Mouse (Mus musculus) forebrain, embryonic 15.5 days (tissue): ENCODE results near the gene Insl5. TPM values are rescaled to one million over a fixed set of nuclear protein-coding genes. Genes with fewer than 3 reads are reported as not detected.

Experiments used
- ATAC-seq: fragments of 200-750 bp; cut with Nextera tagmentation; replicated peaks from 2 replicates; pipeline ENCODE4 v1.8.0; 2017; ENCODE audit warnings: mild to moderate bottlenecking, moderate TSS enrichment, moderate library complexity
- H3K27ac ChIP-seq: fragments of 300-500 bp; sonication (generic); replicated peaks from 2 replicates; pipeline ENCODE4 v1.5.1; 2015; ENCODE audit warnings: mild to moderate bottlenecking, inconsistent platforms
- H3K27me3 ChIP-seq: fragments of 300-500 bp; sonication (generic); 2 replicates; pipeline ENCODE4 v1.6.1; 2015; ENCODE audit warnings: inconsistent platforms
- H3K36me3 ChIP-seq: fragments of 300-500 bp; sonication (generic); 2 replicates; pipeline ENCODE4 v1.6.1; 2015; ENCODE audit warnings: mild to moderate bottlenecking, inconsistent platforms
- H3K4me1 ChIP-seq: fragments of 300-500 bp; sonication (generic); 2 replicates; pipeline ENCODE4 v1.6.1; 2015; ENCODE audit warnings: inconsistent platforms
- H3K4me2 ChIP-seq: fragments of 300-500 bp; sonication (generic); replicated peaks from 2 replicates; pipeline ENCODE4 v1.6.1; 2015; ENCODE audit warnings: mild to moderate bottlenecking, inconsistent platforms
- H3K4me3 ChIP-seq: fragments of 300-500 bp; sonication (generic); 2 replicates; pipeline ENCODE4 v1.5.1; 2015; ENCODE audit warnings: mild to moderate bottlenecking, inconsistent platforms
- H3K9ac ChIP-seq: fragments of 300-500 bp; sonication (generic); replicated peaks from 2 replicates; pipeline ENCODE4 v1.6.1; 2015; ENCODE audit warnings: mild to moderate bottlenecking, inconsistent platforms
- H3K9me3 ChIP-seq: fragments of 300-500 bp; sonication (generic); 2 replicates; pipeline ENCODE4 v1.6.1; 2016; ENCODE audit warnings: inconsistent platforms
- WGBS: fragments of 180-500 bp; shearing (Covaris S2); methylation state at CpG from one replicate; pipeline ENCODE4 v1.1.7; 2015; ENCODE audit warnings: mixed read lengths; 5-methylcytosine and 5-hydroxymethylcytosine counted together
- polyA plus RNA-seq: library from polyadenylated mRNA; unstranded; fragments of >200 nt; fragmentation: Nextera tagmentation; extraction: Ambion mirVana; gene quantifications from 2 replicates; pipeline ENCODE4 v1.2.1, GENCODE M21; 2015

Insl5 gene
- polyA plus RNA-seq, 1 experiment from 2014 or later = not detected

GRCm38 (mm10) chr4:102987756-102988155, 38.9 kb downstream of the Insl5 start:
- H3K4me1 ChIP-seq = no peaks in the 10 kb centered on the region
- no peak overlapping the region for H3K4me2 ChIP-seq
- 57% methylated on average over 2 of the region's 2 CpGs for WGBS
- H3K9me3 ChIP-seq = no peaks in the 10 kb centered on the region
- no peaks in the 10 kb centered on the region for H3K27me3 ChIP-seq
- ATAC-seq = no peak
- no peaks in the 10 kb centered on the region for H3K36me3 ChIP-seq
- no peak overlapping the region for H3K27ac ChIP-seq
- H3K9ac ChIP-seq = no peak overlapping the region
- H3K4me3 ChIP-seq = no peak overlapping the region

DNA sequence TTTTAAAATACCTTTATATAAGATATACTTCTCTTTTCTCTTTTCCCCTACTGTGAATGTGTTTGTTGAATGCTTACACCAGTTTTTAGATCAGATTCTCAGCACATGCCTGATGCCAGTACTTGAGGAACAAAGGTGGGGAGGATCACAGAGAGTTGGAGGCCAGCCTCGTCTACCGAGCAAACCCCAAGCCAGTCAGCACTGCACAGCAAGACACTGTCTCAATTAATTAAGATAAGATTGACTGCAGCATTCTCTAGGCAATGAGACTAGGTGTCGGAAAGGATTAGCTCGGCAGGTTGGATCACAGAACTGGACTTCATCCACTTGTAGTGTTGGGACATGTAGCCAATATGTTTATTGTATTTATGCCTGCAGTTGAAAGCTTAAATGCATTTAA, 39.3 kb downstream of the Insl5 start:
- Histone ChIP-seq H3K27ac (no peak overlapping the region), H3K4me1 (no peaks in the 10 kb centered on the region), H3K9me3 (no peaks in the 10 kb centered on the region), H3K36me3 (no peaks in the 10 kb centered on the region), H3K4me2 (no peak overlapping the region), H3K9ac (no peak overlapping the region), H3K4me3 (no peak overlapping the region), H3K27me3 (no peaks in the 10 kb centered on the region)
- no peak for ATAC-seq
- WGBS = 17% methylated on average over 4 of the region's 4 CpGs

- ATAC-seq = peak; percentile 83
- H3K27me3 ChIP-seq = no peaks in the 10 kb centered on the region
- 0% methylated on average over 2 of the region's 2 CpGs for WGBS
Observed at GRCm38 (mm10) chr4:102986917-102987316, 39.7 kb downstream of the Insl5 start.

DNA sequence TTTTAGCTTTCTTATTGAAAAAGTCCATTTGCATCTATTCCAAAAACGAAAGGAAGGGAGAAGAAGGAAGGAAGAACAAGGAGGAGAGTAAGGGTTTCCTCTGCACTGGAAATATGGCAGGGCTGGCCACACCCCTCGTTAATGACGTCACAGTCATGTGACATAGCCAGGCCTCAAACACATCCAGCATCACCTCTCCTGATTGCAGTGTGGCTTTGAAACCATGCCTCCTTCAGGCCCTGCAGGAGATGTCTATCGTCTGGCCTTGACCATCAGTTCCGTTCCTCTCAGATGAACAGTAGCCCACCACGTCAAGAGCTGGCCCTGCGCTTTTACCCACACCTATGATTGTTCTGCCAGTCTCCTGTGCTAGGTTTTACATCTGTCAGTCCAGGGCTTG, 40.5 kb downstream of the Insl5 start:
- Histone ChIP-seq H3K9me3 (no peaks in the 10 kb centered on the region), H3K4me2 (no peak overlapping the region), H3K4me1 (no peaks in the 10 kb centered on the region), H3K36me3 (no peaks in the 10 kb centered on the region), H3K9ac (no peak overlapping the region), H3K4me3 (no peak overlapping the region), H3K27me3 (no peaks in the 10 kb centered on the region), H3K27ac (no peak overlapping the region)
- 73% methylated on average over 7 of the region's 7 CpGs for WGBS
- ATAC-seq = no peak

More at GRCm38 (mm10) chr4:102986917-102987316, 39.7 kb downstream of the Insl5 start:
- H3K9me3 ChIP-seq = no peaks in the 10 kb centered on the region
- H3K36me3 ChIP-seq = no peaks in the 10 kb centered on the region
- H3K9ac ChIP-seq = no peak overlapping the region
- H3K27ac ChIP-seq = no peak overlapping the region
- H3K4me1 ChIP-seq = no peaks in the 10 kb centered on the region
- H3K4me3 ChIP-seq = no peak overlapping the region
- no peak overlapping the region for H3K4me2 ChIP-seq

DNA sequence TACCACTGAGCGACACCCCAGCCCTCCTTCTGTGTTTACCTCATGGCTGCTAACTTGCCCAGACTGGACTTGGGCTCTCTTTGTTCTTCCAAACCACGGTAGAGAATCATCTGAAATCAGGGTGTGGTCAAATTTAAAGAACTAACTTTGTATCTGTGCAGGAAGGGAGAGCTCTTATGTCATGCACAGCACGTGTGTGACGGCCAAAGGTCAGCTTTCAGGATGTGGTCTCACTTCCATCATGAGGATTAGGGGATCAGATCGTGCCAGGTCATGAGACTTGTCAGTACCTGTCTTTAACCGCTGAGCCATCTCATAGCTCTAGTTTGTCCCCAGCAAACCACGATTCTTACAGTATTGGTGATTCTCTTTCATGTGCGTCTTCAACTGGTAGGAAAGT, 44.9 kb downstream of the Insl5 start:
- peaks cover 9% of the 10 kb centered on the region for H3K4me1 ChIP-seq
- 90% methylated on average over 8 of the region's 8 CpGs for WGBS
- no peak for ATAC-seq
- no peak overlapping the region for H3K4me3 ChIP-seq
- H3K9me3 ChIP-seq = no peaks in the 10 kb centered on the region
- H3K27ac ChIP-seq = no peak overlapping the region
- no peak overlapping the region for H3K9ac ChIP-seq
- 0 out of 2 replicates have a peak, but pooled peaks cover 7% of the 10 kb centered on the region for H3K27me3 ChIP-seq
- H3K4me2 ChIP-seq = no peak overlapping the region
- H3K36me3 ChIP-seq = no peaks in the 10 kb centered on the region

GRCm38 (mm10) chr4:102979385-102979784, 47.3 kb downstream of the Insl5 start:
- H3K9me3 ChIP-seq = no peaks in the 10 kb centered on the region
- no peak overlapping the region for H3K9ac ChIP-seq
- no peaks in the 10 kb centered on the region for H3K36me3 ChIP-seq
- H3K4me2 ChIP-seq = no peak overlapping the region
- ATAC-seq = no peak
- no peak overlapping the region for H3K4me3 ChIP-seq
- 70% methylated on average over 5 of the region's 5 CpGs for WGBS
- H3K4me1 ChIP-seq = peaks cover 9% of the 10 kb centered on the region
- no peak overlapping the region for H3K27ac ChIP-seq
- H3K27me3 ChIP-seq = peaks cover 15% of the 10 kb centered on the region; the same call in 1 of the 2 replicates

DNA sequence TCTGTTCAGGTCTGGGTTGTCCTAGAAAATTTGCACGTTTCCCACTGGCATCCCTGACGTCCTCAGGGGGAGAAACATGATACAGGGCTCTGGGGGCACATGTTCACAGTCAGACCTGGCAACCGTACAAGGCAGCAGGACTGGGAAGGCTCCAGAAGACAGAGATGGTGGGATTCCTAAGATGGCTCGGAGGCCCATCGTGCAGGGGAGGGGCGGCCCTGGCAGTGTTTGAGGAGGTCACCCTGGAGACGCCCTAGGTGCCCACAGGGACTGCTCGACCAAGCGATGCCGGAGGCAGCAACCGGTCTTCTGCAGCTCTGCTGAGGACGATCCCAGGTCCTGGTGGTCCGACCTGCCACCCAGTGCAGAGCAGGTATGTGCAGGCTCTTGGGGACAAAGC, 48.2 kb downstream of the Insl5 start, which contains the start of gene Tctex1d1:
Gene Tctex1d1, plus strand, starts transcription at position 167 of the 400 bp plus-strand sequence.
- peak; percentile 51; the same call in 1 of the 2 replicates for ATAC-seq
- peak within 1 kb of the TSS; percentile 45 for H3K4me2 ChIP-seq
- H3K9me3 ChIP-seq = no peaks in the 10 kb centered on the region
- peaks cover 9% of the 10 kb centered on the region for H3K4me1 ChIP-seq
- no peaks in the 10 kb centered on the region for H3K36me3 ChIP-seq
- H3K9ac ChIP-seq = no peak within 1 kb of the TSS
- 2% methylated on average over 13 of the region's 13 CpGs for WGBS
- H3K4me3 ChIP-seq = peak within 1 kb of the TSS; percentile 21
- no peak within 1 kb of the TSS for H3K27ac ChIP-seq
- peaks cover 15% of the 10 kb centered on the region; the same call in 1 of the 2 replicates for H3K27me3 ChIP-seq

DNA sequence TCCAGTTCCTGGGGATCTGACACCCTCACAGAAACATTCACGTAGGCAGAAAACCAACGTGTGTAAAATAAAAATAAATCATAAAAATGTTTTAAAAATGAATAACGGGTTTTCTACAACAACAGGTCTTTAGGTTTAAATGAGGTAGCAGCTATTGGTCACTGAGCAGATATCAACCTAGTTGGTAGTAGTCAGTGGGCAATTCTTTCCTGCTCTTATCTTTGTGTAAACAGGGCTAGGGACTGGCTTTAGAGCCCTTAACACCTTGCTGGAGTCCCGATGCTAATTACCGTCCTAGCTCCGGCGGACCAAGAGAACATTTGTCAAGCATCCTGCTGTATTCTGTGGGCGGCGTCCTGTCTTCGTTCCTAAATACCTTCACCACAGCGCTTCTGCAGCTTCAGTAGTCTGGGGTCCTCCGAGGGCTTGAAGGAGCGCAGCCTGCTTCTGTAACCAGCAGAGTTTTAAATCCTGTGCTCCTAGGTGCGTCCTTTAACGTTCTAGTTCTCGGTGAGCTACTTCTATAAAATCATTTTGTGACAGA, 48.8 kb downstream of the Insl5 start:
- Histone ChIP-seq H3K9me3 (no peaks in the 10 kb centered on the region), H3K36me3 (no peaks in the 10 kb centered on the region), H3K9ac (no peak overlapping the region), H3K4me3 (no peak overlapping the region), H3K4me1 (peaks cover 9% of the 10 kb centered on the region), H3K27me3 (peaks cover 17% of the 10 kb centered on the region; the same call in 1 of the 2 replicates), H3K4me2 (peak overlapping the region; percentile 45), H3K27ac (no peak overlapping the region)
- WGBS = 14% methylated on average over 16 of the region's 16 CpGs
- ATAC-seq = no peak

- ATAC-seq = no peak
- Histone ChIP-seq H3K4me1 (peaks cover 9% of the 10 kb centered on the region), H3K4me2 (no peak overlapping the region), H3K27ac (no peak overlapping the region), H3K27me3 (peaks cover 17% of the 10 kb centered on the region; the same call in 1 of the 2 replicates), H3K36me3 (no peaks in the 10 kb centered on the region), H3K4me3 (no peak overlapping the region), H3K9me3 (no peaks in the 10 kb centered on the region), H3K9ac (no peak overlapping the region)
- 14% methylated on average over 12 of the region's 12 CpGs for WGBS
Observed at GRCm38 (mm10) chr4:102976290-102977275, 50.1 kb downstream of the Insl5 start.

DNA sequence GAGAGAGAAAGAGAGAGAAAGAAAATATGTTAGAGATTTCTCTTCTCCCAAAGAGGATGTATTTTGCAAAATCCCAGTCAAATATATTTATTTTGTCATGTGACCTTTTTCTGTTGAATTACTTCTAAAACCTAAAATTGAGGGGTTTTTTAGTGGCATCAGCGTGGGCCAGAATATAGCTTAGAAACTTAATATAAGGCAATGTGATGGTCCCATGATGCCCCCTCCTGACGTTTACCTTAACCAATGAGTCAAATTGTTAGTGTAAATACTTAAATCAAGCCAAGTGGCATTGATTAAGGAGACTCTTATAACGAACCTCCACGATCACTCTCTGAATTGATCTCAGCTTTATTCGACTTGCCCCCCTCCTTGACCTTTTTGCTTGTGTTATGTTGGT, 52.5 kb downstream of the Insl5 start:
- Histone ChIP-seq H3K4me1 (peaks cover 9% of the 10 kb centered on the region), H3K9me3 (no peaks in the 10 kb centered on the region), H3K27ac (no peak overlapping the region), H3K4me2 (no peak overlapping the region), H3K9ac (no peak overlapping the region), H3K36me3 (0 out of 2 replicates have a peak, but pooled peaks cover 3% of the 10 kb centered on the region), H3K27me3 (peaks cover 10% of the 10 kb centered on the region; the same call in 1 of the 2 replicates), H3K4me3 (no peak overlapping the region)
- WGBS = 43% methylated on average over 5 of the region's 5 CpGs
- no peak for ATAC-seq

DNA sequence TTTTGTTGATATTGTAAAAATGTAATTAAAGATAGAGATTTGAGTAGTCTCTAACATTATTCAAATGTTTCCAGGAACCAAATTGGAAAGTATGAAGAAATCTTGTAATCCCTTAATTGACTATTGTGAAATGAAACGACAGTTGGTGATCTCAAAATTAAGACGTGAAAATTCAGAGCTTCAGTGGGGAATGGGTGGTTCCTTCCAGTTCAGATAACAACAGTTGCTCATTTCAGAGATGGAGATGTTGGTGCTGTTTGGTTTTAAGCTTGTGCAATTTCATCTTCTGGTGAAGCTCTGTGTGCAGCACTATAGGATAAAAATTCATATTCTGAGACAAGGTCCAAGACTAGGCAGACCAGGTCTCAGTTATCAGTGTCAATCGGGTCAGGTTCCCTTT, 54.6 kb downstream of the Insl5 start:
- H3K27ac ChIP-seq = no peak overlapping the region
- ATAC-seq = no peak
- 63% methylated on average over 3 of the region's 3 CpGs for WGBS

DNA sequence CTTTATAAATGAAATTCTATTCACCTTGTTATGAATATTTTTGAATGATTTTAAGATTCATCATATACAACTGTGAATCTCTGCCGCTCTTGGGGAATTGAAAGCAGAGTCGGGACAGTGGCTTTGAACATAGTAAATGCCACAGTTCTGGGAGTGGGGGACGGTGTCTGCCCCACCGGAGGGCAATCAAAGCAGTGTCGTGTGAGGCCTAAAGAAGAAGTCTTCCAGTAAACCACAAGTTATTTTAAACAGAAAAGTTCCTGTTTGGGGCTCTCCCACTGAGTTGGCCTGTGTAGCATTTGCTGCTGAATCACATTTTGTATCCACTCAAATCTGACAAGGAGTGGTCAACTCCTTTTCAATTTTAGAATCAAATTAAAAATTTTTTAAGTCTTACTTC, 55.5 kb downstream of the Insl5 start:
- Histone ChIP-seq H3K27me3 (peaks cover 8% of the 10 kb centered on the region; the same call in 1 of the 2 replicates), H3K27ac (no peak overlapping the region), H3K9me3 (no peaks in the 10 kb centered on the region), H3K36me3 (peaks cover 11% of the 10 kb centered on the region; the same call in 1 of the 2 replicates), H3K4me3 (no peak overlapping the region), H3K4me1 (no peaks in the 10 kb centered on the region), H3K9ac (no peak overlapping the region), H3K4me2 (no peak overlapping the region)
- no peak for ATAC-seq
- 78% methylated on average over 5 of the region's 5 CpGs for WGBS

More for the DNA sequence above, 54.6 kb downstream of the Insl5 start:
- Histone ChIP-seq H3K4me1 (no peaks in the 10 kb centered on the region), H3K9ac (no peak overlapping the region), H3K4me3 (no peak overlapping the region), H3K4me2 (no peak overlapping the region), H3K27me3 (peaks cover 10% of the 10 kb centered on the region; the same call in 1 of the 2 replicates), H3K36me3 (peaks cover 4% of the 10 kb centered on the region; the same call in 1 of the 2 replicates), H3K9me3 (no peaks in the 10 kb centered on the region)
